Mouse (Mus musculus): ENCODE measurements around the gene Rnf167. TPM values are rescaled to one million over a fixed set of nuclear protein-coding genes. Genes with fewer than 3 reads are reported as not detected.

Gene Rnf167
- 86.8 and 91.5 TPM in 2 replicates for polyA plus RNA-seq (2015; fragmentation: Nextera tagmentation; extraction: Ambion mirVana)

DNA sequence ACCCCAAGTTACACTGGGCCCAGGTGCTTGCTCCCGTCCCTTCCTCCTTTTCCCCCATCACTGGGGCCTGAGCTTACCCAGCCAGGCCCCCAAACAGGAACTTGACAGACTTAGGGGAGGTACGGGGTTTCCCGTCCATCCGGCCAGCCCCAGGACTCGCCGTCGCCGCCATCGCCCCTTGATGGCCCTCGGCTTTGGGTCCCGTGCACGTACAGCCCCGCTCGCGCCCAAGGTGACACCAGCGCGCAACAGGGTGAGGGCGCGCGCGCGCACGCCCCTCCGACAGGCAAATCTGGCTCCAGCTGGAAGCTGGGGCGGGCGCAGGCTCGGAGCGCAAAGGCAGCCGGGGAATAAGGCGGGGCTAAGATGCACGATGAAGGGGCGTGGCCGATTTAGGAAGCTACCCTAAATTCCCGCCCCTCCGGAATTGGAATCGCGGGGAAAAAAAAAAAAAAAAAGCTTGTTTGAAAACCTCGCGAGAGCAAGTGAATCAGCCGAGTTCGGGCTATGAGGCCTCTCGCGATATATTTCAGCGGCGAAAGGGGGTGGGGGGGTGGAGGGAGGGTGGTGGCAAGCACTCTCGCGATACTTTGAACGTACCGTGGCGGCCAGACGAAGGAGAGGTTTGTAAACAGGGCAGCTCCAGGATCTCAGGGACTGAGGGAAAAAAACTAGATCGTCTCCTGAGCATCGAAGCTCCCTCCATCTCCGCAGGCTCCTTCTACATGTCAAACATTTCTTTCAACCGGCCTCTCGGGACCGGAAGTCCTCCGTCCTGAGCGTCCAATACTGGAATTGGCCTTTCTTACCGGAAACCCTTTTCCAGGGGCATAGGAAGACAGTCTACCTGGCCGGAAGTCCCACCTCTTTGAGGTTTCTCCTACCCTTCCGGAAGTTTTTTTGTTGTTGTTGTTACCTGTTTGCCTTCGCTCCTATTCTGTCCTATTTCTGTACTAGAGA lies at the start of gene Rnf167, which contains the start of gene Slc25a11:
Gene Rnf167 (plus strand): TSS at position 545 of the 960 bp plus-strand sequence.
Gene Slc25a11 (minus strand): TSS at position 789 of the 960 bp plus-strand sequence.

GRCm38 (mm10) chr11:70615516-70616093 lies 31.4 kb upstream of the Rnf167 start, which contains the start of gene 4930544D05Rik:
Gene 4930544D05Rik (plus strand): TSS chr11:70615848.

DNA sequence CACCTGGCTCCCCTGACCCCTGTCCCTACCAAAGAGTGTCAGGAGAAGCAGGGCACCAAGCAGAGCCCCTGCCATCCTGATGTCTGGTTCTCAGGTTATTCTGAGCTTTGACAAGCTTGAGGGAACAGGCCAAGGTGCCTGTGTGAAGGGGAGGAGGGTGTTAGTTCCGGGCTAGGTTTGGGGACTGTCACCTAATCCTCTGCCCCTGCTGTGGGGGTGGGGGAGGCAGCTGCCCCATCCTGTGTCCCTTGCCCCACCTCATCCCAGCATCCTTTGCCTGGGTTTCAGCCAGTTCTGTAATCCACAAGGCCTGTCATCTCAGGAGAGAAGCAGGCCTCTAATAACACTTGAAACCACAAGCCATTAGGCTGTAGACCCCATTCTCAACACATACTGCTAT lies 27.9 kb upstream of the Rnf167 start, which contains the start of gene Chrne:
Gene Chrne (minus strand): TSS at position 116 of the 400 bp plus-strand sequence.

DNA sequence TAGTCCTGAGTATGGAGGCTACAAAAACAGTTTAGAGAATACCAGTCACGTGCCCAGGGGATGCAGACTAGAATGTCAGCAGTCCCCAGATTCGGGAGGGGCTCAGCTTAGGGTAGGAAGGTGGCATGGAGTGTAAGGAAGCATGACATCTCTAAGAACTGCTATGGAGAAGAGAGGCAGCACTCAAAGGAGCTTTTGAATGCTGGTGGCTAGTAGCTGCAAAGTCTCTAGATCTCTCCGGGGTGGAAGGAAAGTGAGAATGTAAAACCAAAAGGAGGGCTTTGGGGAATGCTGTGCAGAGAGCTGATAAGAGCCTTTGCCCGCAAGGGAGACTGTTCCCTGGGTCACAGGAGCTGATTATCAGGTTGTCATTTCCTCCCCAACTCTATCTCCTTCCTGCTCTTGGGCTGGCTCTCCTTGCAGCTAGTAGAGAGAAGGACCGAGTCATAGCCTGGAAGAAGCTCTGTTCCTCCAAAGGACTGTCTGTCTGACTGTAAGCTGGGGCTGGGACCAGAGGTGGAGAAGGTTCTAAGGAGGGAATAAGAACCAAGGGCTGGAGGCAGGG lies 8.2 kb upstream of the Rnf167 start, which contains the start of gene Gp1ba:
Gene Gp1ba (plus strand): TSS at position 409 of the 565 bp plus-strand sequence.

GRCm38 (mm10) chr11:70654198-70654922 lies 7.3 kb downstream of the Rnf167 start, which contains the start of gene Pfn1:
Gene Pfn1 (minus strand): TSS chr11:70654644.

DNA sequence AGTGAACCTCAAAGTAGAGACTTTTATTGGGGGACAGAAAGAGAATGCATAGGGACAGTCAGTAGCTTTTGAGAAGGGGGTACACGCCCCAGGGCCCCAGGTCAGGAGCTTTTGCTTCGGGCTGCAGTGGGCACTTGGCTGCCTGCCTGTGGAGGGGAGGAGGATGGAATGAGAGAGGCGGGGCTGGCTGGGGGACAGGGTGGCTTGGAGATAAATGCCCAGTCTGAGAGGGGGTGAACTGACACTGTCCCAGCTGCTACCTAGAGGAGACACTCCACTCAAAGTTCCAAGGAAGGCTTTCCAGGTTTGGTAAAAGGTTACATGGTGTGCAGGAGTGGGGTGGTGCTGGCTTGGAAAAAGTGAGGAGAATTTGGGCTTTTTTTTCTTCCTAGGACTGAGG lies 9.9 kb downstream of the Rnf167 start, which contains the start of gene Eno3:
Gene Eno3 (plus strand): TSS at position 239 of the 400 bp plus-strand sequence.

DNA sequence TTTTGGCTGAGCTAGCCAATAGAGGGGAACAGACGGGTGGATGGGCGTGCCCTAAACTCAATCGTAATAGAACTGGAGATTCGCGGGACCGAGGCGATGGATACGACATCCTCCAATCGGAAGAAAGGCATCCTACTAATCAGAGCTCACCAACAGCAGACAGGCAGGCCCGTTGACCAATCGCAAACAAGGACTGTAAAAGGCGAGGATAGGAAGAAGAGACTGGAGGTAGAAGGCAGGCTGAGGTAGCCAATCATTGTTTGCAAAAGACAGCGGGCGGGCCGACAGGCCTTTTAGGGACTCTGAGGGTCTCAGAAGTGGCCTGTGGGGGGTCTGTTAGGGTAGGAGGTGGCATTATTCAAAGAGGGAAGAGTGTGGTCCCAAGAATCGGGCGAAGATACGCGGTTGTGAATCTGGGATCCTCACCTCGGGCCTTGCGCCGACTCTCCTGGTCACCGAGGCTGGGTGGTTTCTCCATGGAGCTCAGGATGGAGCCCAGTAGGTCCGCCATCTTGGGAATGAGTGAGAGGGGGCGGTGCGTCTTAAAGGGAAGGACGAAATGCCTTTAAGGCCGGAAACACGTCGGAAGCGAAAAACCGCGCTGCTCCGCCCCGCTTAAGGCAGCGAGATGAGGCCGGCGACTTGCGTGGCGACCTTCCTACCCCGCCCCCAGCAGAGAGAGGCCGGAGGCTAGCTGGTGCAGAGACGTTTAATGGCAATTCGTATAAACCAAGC lies 21.9 kb downstream of the Rnf167 start, which contains the start of gene Spag7:
Gene Spag7 (minus strand): TSS at position 646 of the 735 bp plus-strand sequence.

GRCm38 (mm10) chr11:70687601-70688199 lies 40.7 kb downstream of the Rnf167 start, which contains the start of gene Camta2:
Gene Camta2 (minus strand): TSS chr11:70688105.

GRCm38 (mm10) chr11:70699722-70700556 lies 52.9 kb downstream of the Rnf167 start, which contains the start of the genes Inca1 and Kif1c:
Gene Inca1 (minus strand): TSS chr11:70700155.
Gene Kif1c (plus strand): TSS chr11:70700548.

Other genes with a start within 250 kb of the Rnf167 start
- 23.0 and 25.1 TPM in 2 replicates for gene Pelp1, start 237.2 kb upstream of the Rnf167 start, polyA plus RNA-seq (2015; fragmentation: Nextera tagmentation; extraction: Ambion mirVana)
- gene Arrb2, start 214.6 kb upstream of the Rnf167 start, polyA plus RNA-seq (2015; fragmentation: Nextera tagmentation; extraction: Ambion mirVana) = 63.1 and 70.4 TPM in 2 replicates
- 35.2 and 36.0 TPM in 2 replicates for gene Med11, start 195.3 kb upstream of the Rnf167 start, polyA plus RNA-seq (2015; fragmentation: Nextera tagmentation; extraction: Ambion mirVana)
- 0.80 and 1.5 TPM in 2 replicates for gene Zmynd15, start 187.8 kb upstream of the Rnf167 start, polyA plus RNA-seq (2015; fragmentation: Nextera tagmentation; extraction: Ambion mirVana)
- 9.8 and 10.5 TPM in 2 replicates for gene Cxcl16, start 187.3 kb upstream of the Rnf167 start, polyA plus RNA-seq (2015; fragmentation: Nextera tagmentation; extraction: Ambion mirVana)
- 6.2 and 6.9 TPM in 2 replicates for gene Tm4sf5, start 142.0 kb upstream of the Rnf167 start, polyA plus RNA-seq (2015; fragmentation: Nextera tagmentation; extraction: Ambion mirVana)
- gene Vmo1, start 132.6 kb upstream of the Rnf167 start, polyA plus RNA-seq (2015; fragmentation: Nextera tagmentation; extraction: Ambion mirVana) = 0.48 TPM in 1 of 2 replicates, not detected in the other
- 0.28 and 0.34 TPM in 2 replicates for gene Gltpd2, start 128.0 kb upstream of the Rnf167 start, polyA plus RNA-seq (2015; fragmentation: Nextera tagmentation; extraction: Ambion mirVana)
- gene Psmb6, start 121.9 kb upstream of the Rnf167 start, polyA plus RNA-seq (2015; fragmentation: Nextera tagmentation; extraction: Ambion mirVana) = 779 and 839 TPM in 2 replicates
- gene Gm40193, start 114.3 kb upstream of the Rnf167 start, polyA plus RNA-seq (2015; fragmentation: Nextera tagmentation; extraction: Ambion mirVana) = not detected in 2 replicates
- gene Pld2, start 107.2 kb upstream of the Rnf167 start, polyA plus RNA-seq (2015; fragmentation: Nextera tagmentation; extraction: Ambion mirVana) = 20.0 and 21.7 TPM in 2 replicates
- 15.4 and 18.3 TPM in 2 replicates for gene Mink1, start 84.4 kb upstream of the Rnf167 start, polyA plus RNA-seq (2015; fragmentation: Nextera tagmentation; extraction: Ambion mirVana)
- gene 4930544D05Rik, start 31.4 kb upstream of the Rnf167 start, polyA plus RNA-seq (2015; fragmentation: Nextera tagmentation; extraction: Ambion mirVana) = not detected in 2 replicates
- 0.72 and 0.92 TPM in 2 replicates for gene Chrne, start 28.0 kb upstream of the Rnf167 start, polyA plus RNA-seq (2015; fragmentation: Nextera tagmentation; extraction: Ambion mirVana)
- gene Gp1ba, start 8.1 kb upstream of the Rnf167 start, polyA plus RNA-seq (2015; fragmentation: Nextera tagmentation; extraction: Ambion mirVana) = 0.22 and 0.27 TPM in 2 replicates
- gene Slc25a11, start 244 bp downstream of the Rnf167 start, polyA plus RNA-seq (2015; fragmentation: Nextera tagmentation; extraction: Ambion mirVana) = 162 TPM in 2 replicates
- 622 and 671 TPM in 2 replicates for gene Pfn1, start 7.4 kb downstream of the Rnf167 start, polyA plus RNA-seq (2015; fragmentation: Nextera tagmentation; extraction: Ambion mirVana)
- 9.6 and 10.6 TPM in 2 replicates for gene Eno3, start 10.0 kb downstream of the Rnf167 start, polyA plus RNA-seq (2015; fragmentation: Nextera tagmentation; extraction: Ambion mirVana)
- 134 and 151 TPM in 2 replicates for gene Spag7, start 22.2 kb downstream of the Rnf167 start, polyA plus RNA-seq (2015; fragmentation: Nextera tagmentation; extraction: Ambion mirVana)
- 32.5 and 35.4 TPM in 2 replicates for gene Camta2, start 40.9 kb downstream of the Rnf167 start, polyA plus RNA-seq (2015; fragmentation: Nextera tagmentation; extraction: Ambion mirVana)
- 2.2 and 2.5 TPM in 2 replicates for gene Inca1, start 52.9 kb downstream of the Rnf167 start, polyA plus RNA-seq (2015; fragmentation: Nextera tagmentation; extraction: Ambion mirVana)
- gene Kif1c, start 53.3 kb downstream of the Rnf167 start, polyA plus RNA-seq (2015; fragmentation: Nextera tagmentation; extraction: Ambion mirVana) = 2.2 and 2.5 TPM in 2 replicates
- gene Zfp3, start 117.0 kb downstream of the Rnf167 start, polyA plus RNA-seq (2015; fragmentation: Nextera tagmentation; extraction: Ambion mirVana) = 13.2 and 15.0 TPM in 2 replicates
- 0.28 and 0.36 TPM in 2 replicates for gene Scimp, start 165.4 kb downstream of the Rnf167 start, polyA plus RNA-seq (2015; fragmentation: Nextera tagmentation; extraction: Ambion mirVana)
- gene Rabep1, start 197.5 kb downstream of the Rnf167 start, polyA plus RNA-seq (2015; fragmentation: Nextera tagmentation; extraction: Ambion mirVana) = 98.5 and 103 TPM in 2 replicates

All from neural tube, postnatal 0 days (tissue).